Mouse (Mus musculus): ENCODE results near the gene Scnn1a. TPM values are rescaled to one million over a fixed set of nuclear protein-coding genes. Genes with fewer than 3 reads are reported as not detected.
A peak's percentile ranks its signal among the peaks of the same experiment; 100 is the strongest.

The Scnn1a gene
- polyA plus RNA-seq, 1 experiment: 1.6 TPM

GRCm38 (mm10) chr6:125357334-125357733 lies 36.9 kb downstream of the Scnn1a start:
- DNase-seq (ENCODE audit: extremely low spot score in 1 of 2, low spot score in 1 of 2): no peak

GRCm38 (mm10) chr6:125359999-125360398 lies 39.5 kb downstream of the Scnn1a start:
- no peak for DNase-seq (ENCODE audit: extremely low spot score in 1 of 2, low spot score in 1 of 2)

- DNase-seq (ENCODE audit: extremely low spot score in 1 of 2, low spot score in 1 of 2): no peak
Measured at GRCm38 (mm10) chr6:125360846-125361245, 40.4 kb downstream of the Scnn1a start.

GRCm38 (mm10) chr6:125361467-125362291 lies 41.2 kb downstream of the Scnn1a start:
- peak in 1 of 2 experiments; percentile 60 for DNase-seq (ENCODE audit: extremely low spot score in 1 of 2, low spot score in 1 of 2)

GRCm38 (mm10) chr6:125363021-125363420 lies 42.6 kb downstream of the Scnn1a start:
- no peak for DNase-seq (ENCODE audit: extremely low spot score in 1 of 2, low spot score in 1 of 2)

GRCm38 (mm10) chr6:125363451-125364242 lies 43.2 kb downstream of the Scnn1a start:
- DNase-seq (ENCODE audit: extremely low spot score in 1 of 2, low spot score in 1 of 2): no peak

GRCm38 (mm10) chr6:125364448-125364847 lies 44.0 kb downstream of the Scnn1a start:
- no peak for DNase-seq (ENCODE audit: extremely low spot score in 1 of 2, low spot score in 1 of 2)

GRCm38 (mm10) chr6:125365522-125365921 lies 45.1 kb downstream of the Scnn1a start:
- no peak for DNase-seq (ENCODE audit: extremely low spot score in 1 of 2, low spot score in 1 of 2)

- DNase-seq (ENCODE audit: extremely low spot score in 1 of 2, low spot score in 1 of 2): no peak
Measured at GRCm38 (mm10) chr6:125366133-125366532, 45.7 kb downstream of the Scnn1a start.

GRCm38 (mm10) chr6:125367758-125368371 lies 47.4 kb downstream of the Scnn1a start:
- DNase-seq (ENCODE audit: extremely low spot score in 1 of 2, low spot score in 1 of 2): no peak

- no peak for DNase-seq (ENCODE audit: extremely low spot score in 1 of 2, low spot score in 1 of 2)
Measured at GRCm38 (mm10) chr6:125377042-125377441, 56.6 kb downstream of the Scnn1a start.

- no peak for DNase-seq (ENCODE audit: extremely low spot score in 1 of 2, low spot score in 1 of 2)
Measured at GRCm38 (mm10) chr6:125377582-125378451, 57.4 kb downstream of the Scnn1a start.

GRCm38 (mm10) chr6:125378621-125379020 lies 58.2 kb downstream of the Scnn1a start:
- DNase-seq (ENCODE audit: extremely low spot score in 1 of 2, low spot score in 1 of 2): no peak

- no peak for DNase-seq (ENCODE audit: extremely low spot score in 1 of 2, low spot score in 1 of 2)
Measured at GRCm38 (mm10) chr6:125379781-125380180, 59.3 kb downstream of the Scnn1a start.

- DNase-seq (ENCODE audit: extremely low spot score in 1 of 2, low spot score in 1 of 2): no peak
Measured at GRCm38 (mm10) chr6:125380372-125381360, 60.2 kb downstream of the Scnn1a start, which contains the start of gene Plekhg6. Gene Plekhg6 (minus strand): TSS chr6:125380793.

GRCm38 (mm10) chr6:125382024-125382423 lies 61.6 kb downstream of the Scnn1a start:
- DNase-seq (ENCODE audit: extremely low spot score in 1 of 2, low spot score in 1 of 2): no peak

GRCm38 (mm10) chr6:125385066-125385974 lies 64.9 kb downstream of the Scnn1a start:
- peak in 1 of 2 experiments; percentile 52 for DNase-seq (ENCODE audit: extremely low spot score in 1 of 2, low spot score in 1 of 2)

- no peak for DNase-seq (ENCODE audit: extremely low spot score in 1 of 2, low spot score in 1 of 2)
Measured at GRCm38 (mm10) chr6:125386080-125386479, 65.6 kb downstream of the Scnn1a start.

All from frontal cortex, adult 2 months (tissue).